Mouse (Mus musculus): ENCODE measurements around the gene Hypk. TPM values are rescaled to one million over a fixed set of nuclear protein-coding genes. Genes with fewer than 3 reads are reported as not detected.
A peak's percentile ranks its signal among the peaks of the same experiment; 100 is the strongest.

Gene Hypk
- total RNA-seq (2014; rRNA removed) (21.1 and 27.4 TPM in 2 replicates), polyA plus RNA-seq (2012; rRNA removed) (3.5 and 4.8 TPM in 2 replicates)

GRCm38 (mm10) chr2:121452990-121453389 lies at the start of gene Hypk:
Hypk (plus strand) TSS chr2:121453290.
- TF ChIP-seq CTCF (IDR thresholded peaks at IDR 0.05; ENCODE audit: low read depth, low read length) (no peak), POLR2A (IDR thresholded peaks at IDR 0.05; ENCODE audit: extremely low read depth, insufficient read depth, low read length) (no peak)
- WGBS: 68% methylated on average over 4 of the region's 4 CpGs
- Histone ChIP-seq H3K4me1 (ENCODE audit: control insufficient read depth, insufficient read depth, low read length) (peaks cover 14% of the 10 kb centered on the region), H3K9ac (ENCODE audit: low read depth, low read length) (no peak within 1 kb of the TSS), H3K27me3 (ENCODE audit: control insufficient read depth, insufficient read depth, low read length) (no peaks in the 10 kb centered on the region), H3K79me2 (ENCODE audit: control insufficient read depth, insufficient read depth, low read length) (peaks cover 9% of the 10 kb centered on the region; the same call in 1 of the 2 replicates), H3K4me3 (ENCODE audit: insufficient read depth, low read depth, low read length) (no peak within 1 kb of the TSS), H3K36me3 (ENCODE audit: control insufficient read depth, insufficient read depth, low read length) (peaks cover 19% of the 10 kb centered on the region), H3K27ac (replicated peaks; ENCODE audit: insufficient read depth, low read depth, low read length) (no peak within 1 kb of the TSS)
- no peak for DNase-seq (ENCODE audit: extremely low read depth, low read depth, low spot score)

GRCm38 (mm10) chr2:121403296-121403695 lies 49.8 kb upstream of the Hypk start:
- TF ChIP-seq POLR2A (IDR thresholded peaks at IDR 0.05; ENCODE audit: extremely low read depth, insufficient read depth, low read length) (no peak), CTCF (IDR thresholded peaks at IDR 0.05; ENCODE audit: low read depth, low read length) (no peak)
- H3K4me1 ChIP-seq (ENCODE audit: control insufficient read depth, insufficient read depth, low read length): no peaks in the 10 kb centered on the region
- no peak for DNase-seq (ENCODE audit: extremely low read depth, low read depth, low spot score)

GRCm38 (mm10) chr2:121408160-121408559 lies 44.9 kb upstream of the Hypk start:
- peak; percentile 74 for DNase-seq (ENCODE audit: extremely low read depth, low read depth, low spot score)
- Histone ChIP-seq H3K27ac (replicated peaks; ENCODE audit: insufficient read depth, low read depth, low read length) (0 out of 2 replicates have a peak overlapping the region, but pooled peaks have one; percentile 47), H3K9ac (ENCODE audit: low read depth, low read length) (no peak overlapping the region), H3K79me2 (ENCODE audit: control insufficient read depth, insufficient read depth, low read length) (no peaks in the 10 kb centered on the region), H3K27me3 (ENCODE audit: control insufficient read depth, insufficient read depth, low read length) (no peaks in the 10 kb centered on the region), H3K36me3 (ENCODE audit: control insufficient read depth, insufficient read depth, low read length) (peaks cover 2% of the 10 kb centered on the region; the same call in 1 of the 2 replicates), H3K4me1 (ENCODE audit: control insufficient read depth, insufficient read depth, low read length) (peaks cover 7% of the 10 kb centered on the region; the same call in 1 of the 2 replicates), H3K4me3 (ENCODE audit: insufficient read depth, low read depth, low read length) (no peak overlapping the region)
- no peak for TF ChIP-seq CTCF (IDR thresholded peaks at IDR 0.05; ENCODE audit: low read depth, low read length)
- TF ChIP-seq POLR2A (IDR thresholded peaks at IDR 0.05; ENCODE audit: extremely low read depth, insufficient read depth, low read length): no peak
- WGBS: 32% methylated on average over 4 of the region's 4 CpGs

More at GRCm38 (mm10) chr2:121403296-121403695, 49.8 kb upstream of the Hypk start:
- no peaks in the 10 kb centered on the region for H3K79me2 ChIP-seq (ENCODE audit: control insufficient read depth, insufficient read depth, low read length)
- no peaks in the 10 kb centered on the region for H3K27me3 ChIP-seq (ENCODE audit: control insufficient read depth, insufficient read depth, low read length)
- H3K9ac ChIP-seq (ENCODE audit: low read depth, low read length): no peak overlapping the region
- H3K36me3 ChIP-seq (ENCODE audit: control insufficient read depth, insufficient read depth, low read length): peaks cover 2% of the 10 kb centered on the region; the same call in 1 of the 2 replicates
- H3K27ac ChIP-seq (replicated peaks; ENCODE audit: insufficient read depth, low read depth, low read length): no peak overlapping the region
- no peak overlapping the region for H3K4me3 ChIP-seq (ENCODE audit: insufficient read depth, low read depth, low read length)

DNA sequence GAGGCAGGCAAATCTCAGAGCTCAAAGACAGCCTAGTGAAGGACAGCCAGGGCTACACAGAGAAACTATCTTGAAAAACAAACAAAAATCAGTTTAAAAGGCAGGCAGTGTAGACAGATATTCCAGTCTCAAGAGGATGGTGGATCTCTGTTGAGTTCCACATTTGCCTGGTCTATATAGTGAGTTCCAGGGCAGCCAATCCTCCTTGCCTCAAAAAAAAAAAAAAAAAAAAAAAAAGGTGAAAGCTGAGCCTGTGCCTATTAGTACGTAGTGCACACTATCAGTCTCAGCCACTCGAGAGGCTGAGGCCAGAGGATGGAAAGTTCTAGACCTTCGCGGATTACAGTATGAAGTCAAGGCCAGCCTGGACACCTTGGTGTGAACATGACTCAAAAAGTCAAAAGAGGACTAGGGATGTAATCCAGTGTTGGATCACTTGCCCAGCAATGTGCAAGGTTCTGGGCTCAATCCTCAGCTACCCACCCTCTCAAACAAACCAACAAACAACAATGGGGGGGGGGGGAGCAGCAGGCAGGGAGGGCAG lies 40.2 kb upstream of the Hypk start:
- no peak for DNase-seq (ENCODE audit: extremely low read depth, low read depth, low spot score)
- peak overlapping the region; percentile 88 for H3K27ac ChIP-seq (replicated peaks; ENCODE audit: insufficient read depth, low read depth, low read length)
- peaks cover 15% of the 10 kb centered on the region for H3K36me3 ChIP-seq (ENCODE audit: control insufficient read depth, insufficient read depth, low read length)
- no peak for TF ChIP-seq POLR2A (IDR thresholded peaks at IDR 0.05; ENCODE audit: extremely low read depth, insufficient read depth, low read length)
- TF ChIP-seq CTCF (IDR thresholded peaks at IDR 0.05; ENCODE audit: low read depth, low read length): no peak
- H3K4me3 ChIP-seq (ENCODE audit: insufficient read depth, low read depth, low read length): peak overlapping the region; percentile 96
- peaks cover 20% of the 10 kb centered on the region for H3K4me1 ChIP-seq (ENCODE audit: control insufficient read depth, insufficient read depth, low read length)
- H3K9ac ChIP-seq (ENCODE audit: low read depth, low read length): peak overlapping the region; percentile 87
- H3K79me2 ChIP-seq (ENCODE audit: control insufficient read depth, insufficient read depth, low read length): peaks cover 19% of the 10 kb centered on the region
- WGBS: 2% methylated on average over 4 of the region's 4 CpGs
- no peaks in the 10 kb centered on the region for H3K27me3 ChIP-seq (ENCODE audit: control insufficient read depth, insufficient read depth, low read length)

DNA sequence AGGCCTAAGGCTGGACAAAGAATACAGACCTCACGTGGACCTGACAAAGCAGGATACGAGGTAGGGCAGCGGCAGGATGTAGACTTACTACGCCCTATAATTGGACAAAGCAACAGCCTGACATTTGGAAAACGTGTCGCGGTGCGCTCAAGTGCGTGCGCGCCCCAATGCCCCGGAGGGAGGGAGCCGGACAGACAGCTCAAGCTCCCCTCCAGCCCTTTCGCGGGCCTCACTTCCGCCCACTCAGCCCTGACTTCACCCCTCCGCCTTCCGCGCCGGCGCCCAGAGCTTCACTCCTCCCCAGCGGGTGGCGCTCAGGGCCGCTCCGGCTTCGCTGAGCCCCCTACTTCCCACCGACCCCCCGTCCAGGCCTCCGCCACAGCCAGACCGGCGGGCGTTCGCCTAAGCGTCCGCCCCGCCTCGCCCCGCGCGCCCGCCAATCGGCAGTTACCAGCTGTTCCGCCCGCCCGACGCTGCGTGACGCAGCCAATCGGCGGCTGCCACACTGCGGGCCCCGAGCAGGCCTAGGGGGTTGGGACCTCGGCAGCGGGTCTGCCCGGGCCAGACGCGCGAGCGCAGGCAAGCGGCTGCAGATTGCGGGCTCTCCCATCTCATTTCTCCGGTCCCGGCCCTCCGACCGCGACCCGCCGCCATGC lies 39.6 kb upstream of the Hypk start, which contains the start of the genes Pdia3 and Catsper2:
Gene Pdia3 (plus strand): TSS at position 389 of the 656 bp plus-strand sequence.
Gene Catsper2 (minus strand): TSS at position 406 of the 656 bp plus-strand sequence.
- Histone ChIP-seq H3K27ac (replicated peaks; ENCODE audit: insufficient read depth, low read depth, low read length) (peak within 1 kb of the TSS; percentile 95), H3K9ac (ENCODE audit: low read depth, low read length) (peak within 1 kb of the TSS; percentile 99), H3K36me3 (ENCODE audit: control insufficient read depth, insufficient read depth, low read length) (peaks cover 19% of the 10 kb centered on the region), H3K79me2 (ENCODE audit: control insufficient read depth, insufficient read depth, low read length) (peaks cover 20% of the 10 kb centered on the region), H3K4me3 (ENCODE audit: insufficient read depth, low read depth, low read length) (peak within 1 kb of the TSS; percentile 96), H3K4me1 (ENCODE audit: control insufficient read depth, insufficient read depth, low read length) (peaks cover 20% of the 10 kb centered on the region), H3K27me3 (ENCODE audit: control insufficient read depth, insufficient read depth, low read length) (no peaks in the 10 kb centered on the region)
- under 1% methylated on average over 68 of the region's 68 CpGs for WGBS
- DNase-seq (ENCODE audit: extremely low read depth, low read depth, low spot score): peak; percentile 83
- TF ChIP-seq POLR2A (IDR thresholded peaks at IDR 0.05; ENCODE audit: extremely low read depth, insufficient read depth, low read length) (peak; percentile 95), CTCF (IDR thresholded peaks at IDR 0.05; ENCODE audit: low read depth, low read length) (peak; percentile 19; the same call in 1 of the 2 replicates)
